Mouse (Mus musculus) urinary bladder, adult 2 months (tissue): ENCODE measurements around the gene Nqo1. TPM values are rescaled to one million over a fixed set of nuclear protein-coding genes. Genes with fewer than 3 reads are reported as not detected.

Experiments used
- DNase-seq: peaks from one replicate; pipeline ENCODE4 v3.0.0; 2022; ENCODE audit warnings: low spot score
- polyA plus RNA-seq: library from polyadenylated mRNA; depleted of rRNA; stranded (reverse); fragments of >200 nt; gene quantifications from 2 replicates; pipeline ENCODE4 v1.2.3, GENCODE M21; 2012

Nqo1 gene
- polyA plus RNA-seq, 1 experiment, result 102 TPM

GRCm38 (mm10) chr8:107405935-107406334, 2.9 kb upstream of the Nqo1 start:
- no peak for DNase-seq

GRCm38 (mm10) chr8:107404057-107404456, 1.1 kb upstream of the Nqo1 start:
- no peak for DNase-seq

- no peak for DNase-seq
Observed at GRCm38 (mm10) chr8:107401866-107402265, 1.1 kb downstream of the Nqo1 start.

GRCm38 (mm10) chr8:107399495-107399894, 3.5 kb downstream of the Nqo1 start:
- no peak for DNase-seq

- DNase-seq, result no peak
Observed at GRCm38 (mm10) chr8:107397665-107398064, 5.3 kb downstream of the Nqo1 start.

- DNase-seq, result no peak
Observed at GRCm38 (mm10) chr8:107396106-107396670, 6.8 kb downstream of the Nqo1 start.

- no peak for DNase-seq
Observed at GRCm38 (mm10) chr8:107395397-107395796, 7.6 kb downstream of the Nqo1 start.

GRCm38 (mm10) chr8:107391136-107391516, 11.9 kb downstream of the Nqo1 start:
- DNase-seq, result no peak

- peak; percentile 6 for DNase-seq
Observed at GRCm38 (mm10) chr8:107390476-107391135, 12.4 kb downstream of the Nqo1 start.

- DNase-seq, result no peak
Observed at GRCm38 (mm10) chr8:107389557-107389956, 13.4 kb downstream of the Nqo1 start.

GRCm38 (mm10) chr8:107387861-107388260, 15.1 kb downstream of the Nqo1 start:
- no peak for DNase-seq

GRCm38 (mm10) chr8:107386642-107387041, 16.4 kb downstream of the Nqo1 start:
- DNase-seq, result no peak

GRCm38 (mm10) chr8:107386171-107386570, 16.8 kb downstream of the Nqo1 start:
- DNase-seq, result no peak

- no peak for DNase-seq
Observed at GRCm38 (mm10) chr8:107385063-107385462, 17.9 kb downstream of the Nqo1 start.

GRCm38 (mm10) chr8:107384651-107385050, 18.4 kb downstream of the Nqo1 start:
- DNase-seq, result no peak

- no peak for DNase-seq
Observed at GRCm38 (mm10) chr8:107382898-107383297, 20.1 kb downstream of the Nqo1 start.

- no peak for DNase-seq
Observed at GRCm38 (mm10) chr8:107381666-107382065, 21.3 kb downstream of the Nqo1 start.

- DNase-seq, result no peak
Observed at GRCm38 (mm10) chr8:107380734-107381133, 22.3 kb downstream of the Nqo1 start.

- no peak for DNase-seq
Observed at GRCm38 (mm10) chr8:107377346-107377745, 25.7 kb downstream of the Nqo1 start.

GRCm38 (mm10) chr8:107370311-107370710, 32.7 kb downstream of the Nqo1 start:
- no peak for DNase-seq
